Mouse (Mus musculus) urinary bladder, postnatal 25 days (tissue): Measurements from ENCODE around the gene Gm8005.
"Not testable (repeated sequence)": the region's sequence is repeated elsewhere in the genome, so short reads cannot be mapped to it uniquely, and the experiment has no call there.

Source experiments
- DNase-seq: peaks from one replicate; pipeline ENCODE4 v3.0.0; 2022; ENCODE audit warnings: low spot score

The Gm8005 gene

DNA sequence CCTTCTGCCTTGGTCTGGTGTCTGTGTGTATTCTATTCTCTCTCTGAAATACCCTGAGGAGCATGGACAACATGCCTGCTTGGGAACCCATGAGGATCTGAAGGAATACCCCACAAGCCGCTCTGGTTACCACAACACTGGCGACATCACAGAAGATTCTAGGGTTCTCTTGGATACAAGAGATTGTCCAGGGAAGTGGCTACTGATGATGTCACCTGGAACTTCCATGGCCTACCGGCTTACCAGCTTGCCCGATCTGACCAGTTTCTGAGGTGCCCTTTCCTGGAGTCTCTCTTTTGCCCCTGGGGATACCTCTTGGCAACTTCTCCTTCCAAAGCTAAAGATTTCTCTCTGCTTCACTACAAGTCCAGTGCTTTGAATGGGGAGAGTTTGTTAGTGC, at the start of gene Gm8005:
Gene Gm8005 (minus strand): TSS at position 101 of the 400 bp plus-strand sequence.
- not testable (repeated sequence) for DNase-seq

DNA sequence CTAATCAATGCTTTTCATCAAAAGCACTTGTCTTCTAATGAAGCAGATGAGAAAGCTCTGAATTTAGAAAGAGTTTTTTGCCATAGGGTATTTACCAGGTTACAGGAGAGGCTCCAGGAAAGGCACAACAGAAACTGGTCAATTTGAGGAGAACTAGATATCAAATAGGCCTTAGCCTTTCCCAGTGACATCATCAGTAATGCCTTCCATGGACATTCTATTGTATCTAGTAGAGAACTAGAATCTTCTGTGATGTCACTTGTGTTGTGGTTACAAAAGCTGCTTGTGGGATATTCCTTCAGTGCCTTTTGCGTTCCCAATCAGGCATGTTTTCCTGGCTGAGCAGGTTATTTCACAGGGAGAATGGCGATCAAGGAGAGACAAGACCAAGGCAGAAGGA, 24.1 kb upstream of the Gm8005 start, which contains the start of gene Gm8011:
Gene Gm8011 (plus strand): TSS at position 301 of the 400 bp plus-strand sequence.
- DNase-seq: not testable (repeated sequence)
